Mouse (Mus musculus) neural tube, embryonic 13.5 days (tissue): Measurements from ENCODE around the gene Med31. TPM values are rescaled to one million over a fixed set of nuclear protein-coding genes. Genes with fewer than 3 reads are reported as not detected.
"Not testable (repeated sequence)": the region's sequence is repeated elsewhere in the genome, so short reads cannot be mapped to it uniquely, and the experiment has no call there.

ENCODE experiments used
- ATAC-seq: fragments of 200-750 bp; cut with Nextera tagmentation; 2 replicates; pipeline ENCODE4 v1.8.0; 2017; ENCODE audit warnings: low read depth, mild to moderate bottlenecking, moderate TSS enrichment, moderate library complexity
- H3K27ac ChIP-seq: fragments of 300-500 bp; sonication (generic); replicated peaks from 2 replicates; pipeline ENCODE4 v1.5.1; 2015; ENCODE audit warnings: moderate library complexity, mild to moderate bottlenecking, inconsistent platforms
- H3K27me3 ChIP-seq: fragments of 300-500 bp; sonication (generic); 2 replicates; pipeline ENCODE4 v1.6.1; 2015; ENCODE audit warnings: mild to moderate bottlenecking, inconsistent platforms
- H3K36me3 ChIP-seq: fragments of 300-500 bp; sonication (generic); 2 replicates; pipeline ENCODE4 v1.6.1; 2015; ENCODE audit warnings: mild to moderate bottlenecking, inconsistent platforms
- H3K4me1 ChIP-seq: fragments of 300-500 bp; sonication (generic); replicated peaks from 2 replicates; pipeline ENCODE4 v1.6.1; 2015; ENCODE audit warnings: inconsistent platforms
- H3K4me2 ChIP-seq: fragments of 300-500 bp; sonication (generic); 2 replicates; pipeline ENCODE4 v1.6.1; 2015; ENCODE audit warnings: inconsistent platforms, mild to moderate bottlenecking, moderate library complexity
- H3K4me3 ChIP-seq: fragments of 300-500 bp; sonication (generic); 2 replicates; pipeline ENCODE4 v1.5.1; 2015; ENCODE audit warnings: mild to moderate bottlenecking, inconsistent platforms
- H3K9ac ChIP-seq: fragments of 300-500 bp; sonication (generic); 2 replicates; pipeline ENCODE4 v1.6.1; 2015; ENCODE audit warnings: moderate library complexity, mild to moderate bottlenecking, inconsistent platforms
- H3K9me3 ChIP-seq: fragments of 300-500 bp; sonication (generic); 2 replicates; pipeline ENCODE4 v1.6.1; 2016; ENCODE audit warnings: inconsistent platforms
- WGBS: fragments of 180-500 bp; shearing (Covaris S2); methylation state at CpG from one replicate; pipeline ENCODE4 v1.1.7; 2015; 5-methylcytosine and 5-hydroxymethylcytosine counted together
- polyA plus RNA-seq: library from polyadenylated mRNA; unstranded; fragments of >200 nt; fragmentation: Nextera tagmentation; extraction: Ambion mirVana; gene quantifications from 2 replicates; pipeline ENCODE4 v1.2.1, GENCODE M21; 2015

Gene Med31
- polyA plus RNA-seq, 1 experiment from 2014 or later: 66.5 TPM

- H3K4me2 ChIP-seq: no peak overlapping the region
- H3K9ac ChIP-seq: no peak overlapping the region
- no peaks in the 10 kb centered on the region for H3K4me1 ChIP-seq
- H3K9me3 ChIP-seq: no peaks in the 10 kb centered on the region
- H3K36me3 ChIP-seq: peaks cover 66% of the 10 kb centered on the region
- H3K4me3 ChIP-seq: no peak overlapping the region
- no peak overlapping the region for H3K27ac ChIP-seq
- no peaks in the 10 kb centered on the region for H3K27me3 ChIP-seq
- ATAC-seq: no peak
- WGBS: 67% methylated on average over 1 of the region's 1 CpGs
Observed at GRCm38 (mm10) chr11:72190857-72191256, 24.5 kb downstream of the Med31 start.

GRCm38 (mm10) chr11:72184252-72184651 is 31.1 kb downstream of the Med31 start:
- H3K9ac ChIP-seq: no peak overlapping the region
- 88% methylated on average over 4 of the region's 4 CpGs for WGBS
- no peak overlapping the region for H3K4me3 ChIP-seq
- H3K4me2 ChIP-seq: no peak overlapping the region
- ATAC-seq: no peak
- H3K36me3 ChIP-seq: peaks cover 65% of the 10 kb centered on the region
- H3K27ac ChIP-seq: no peak overlapping the region
- no peaks in the 10 kb centered on the region for H3K9me3 ChIP-seq
- H3K27me3 ChIP-seq: no peaks in the 10 kb centered on the region
- H3K4me1 ChIP-seq: no peaks in the 10 kb centered on the region

- Histone ChIP-seq H3K36me3 (peaks cover 63% of the 10 kb centered on the region), H3K4me1 (peaks cover 11% of the 10 kb centered on the region)
- ATAC-seq: no peak
Observed at GRCm38 (mm10) chr11:72181136-72181535, 34.3 kb downstream of the Med31 start.

GRCm38 (mm10) chr11:72180556-72180955 is 34.8 kb downstream of the Med31 start:
- Histone ChIP-seq H3K27ac (no peak overlapping the region), H3K27me3 (no peaks in the 10 kb centered on the region), H3K4me1 (peaks cover 11% of the 10 kb centered on the region), H3K36me3 (peaks cover 64% of the 10 kb centered on the region), H3K4me3 (no peak overlapping the region), H3K9me3 (no peaks in the 10 kb centered on the region), H3K4me2 (no peak overlapping the region), H3K9ac (no peak overlapping the region)
- WGBS: 88% methylated on average over 5 of the region's 5 CpGs
- no peak for ATAC-seq

More at GRCm38 (mm10) chr11:72181136-72181535, 34.3 kb downstream of the Med31 start:
- Histone ChIP-seq H3K27ac (no peak overlapping the region), H3K4me2 (no peak overlapping the region), H3K9me3 (no peaks in the 10 kb centered on the region), H3K9ac (no peak overlapping the region), H3K4me3 (no peak overlapping the region), H3K27me3 (no peaks in the 10 kb centered on the region)
- WGBS: 81% methylated on average over 4 of the region's 4 CpGs

- 30% methylated on average over 3 of the region's 3 CpGs for WGBS
- H3K9me3 ChIP-seq: no peaks in the 10 kb centered on the region
- no peak overlapping the region for H3K4me2 ChIP-seq
- peaks cover 83% of the 10 kb centered on the region for H3K36me3 ChIP-seq
- no peak overlapping the region for H3K4me3 ChIP-seq
- no peak overlapping the region for H3K27ac ChIP-seq
- no peaks in the 10 kb centered on the region for H3K27me3 ChIP-seq
- H3K4me1 ChIP-seq: peaks cover 11% of the 10 kb centered on the region
- H3K9ac ChIP-seq: no peak overlapping the region
- no peak for ATAC-seq
Observed at GRCm38 (mm10) chr11:72176553-72176952, 38.8 kb downstream of the Med31 start.

- ATAC-seq: no peak
- Histone ChIP-seq H3K4me3 (no peak overlapping the region), H3K36me3 (peaks cover 77% of the 10 kb centered on the region), H3K4me2 (no peak overlapping the region), H3K9ac (no peak overlapping the region), H3K4me1 (peaks cover 11% of the 10 kb centered on the region), H3K27me3 (no peaks in the 10 kb centered on the region), H3K27ac (no peak overlapping the region), H3K9me3 (no peaks in the 10 kb centered on the region)
- 59% methylated on average over 5 of the region's 5 CpGs for WGBS
Observed at GRCm38 (mm10) chr11:72175966-72176365, 39.4 kb downstream of the Med31 start.

GRCm38 (mm10) chr11:72174721-72175120 is 40.7 kb downstream of the Med31 start:
- H3K36me3 ChIP-seq: peaks cover 77% of the 10 kb centered on the region
- 94% methylated on average over 6 of the region's 6 CpGs for WGBS

GRCm38 (mm10) chr11:72173506-72173905 is 41.9 kb downstream of the Med31 start:
- peaks cover 82% of the 10 kb centered on the region for H3K36me3 ChIP-seq
- no peak overlapping the region for H3K9ac ChIP-seq
- no peaks in the 10 kb centered on the region for H3K27me3 ChIP-seq
- peaks cover 11% of the 10 kb centered on the region for H3K4me1 ChIP-seq
- no peak overlapping the region for H3K27ac ChIP-seq
- no peaks in the 10 kb centered on the region for H3K9me3 ChIP-seq
- 87% methylated on average over 5 of the region's 5 CpGs for WGBS
- no peak overlapping the region for H3K4me2 ChIP-seq
- H3K4me3 ChIP-seq: no peak overlapping the region
- ATAC-seq: no peak

More at GRCm38 (mm10) chr11:72174721-72175120, 40.7 kb downstream of the Med31 start:
- Histone ChIP-seq H3K27me3 (no peaks in the 10 kb centered on the region), H3K4me2 (no peak overlapping the region), H3K9ac (no peak overlapping the region), H3K4me3 (no peak overlapping the region), H3K9me3 (no peaks in the 10 kb centered on the region), H3K27ac (no peak overlapping the region), H3K4me1 (peaks cover 11% of the 10 kb centered on the region)
- no peak for ATAC-seq

- H3K4me2 ChIP-seq, H3K27me3 ChIP-seq, H3K27ac ChIP-seq, ATAC-seq, H3K4me1 ChIP-seq, H3K4me3 ChIP-seq, H3K9ac ChIP-seq, H3K9me3 ChIP-seq: not testable (repeated sequence)
- H3K36me3 ChIP-seq: peaks cover 83% of the 10 kb centered on the region
- WGBS: 37% methylated on average over 4 of the region's 4 CpGs
Observed at GRCm38 (mm10) chr11:72171906-72172305, 43.5 kb downstream of the Med31 start.

GRCm38 (mm10) chr11:72169871-72170270 is 45.5 kb downstream of the Med31 start:
- H3K4me3 ChIP-seq: no peak overlapping the region
- no peak overlapping the region for H3K9ac ChIP-seq
- no peaks in the 10 kb centered on the region for H3K27me3 ChIP-seq
- no peak for ATAC-seq
- no peak overlapping the region for H3K27ac ChIP-seq
- H3K36me3 ChIP-seq: peaks cover 85% of the 10 kb centered on the region
- no peaks in the 10 kb centered on the region for H3K4me1 ChIP-seq
- H3K4me2 ChIP-seq: no peak overlapping the region
- no peaks in the 10 kb centered on the region for H3K9me3 ChIP-seq
- WGBS: 92% methylated on average over 4 of the region's 4 CpGs

- 90% methylated on average over 2 of the region's 2 CpGs for WGBS
- H3K4me1 ChIP-seq: no peaks in the 10 kb centered on the region
- H3K27me3 ChIP-seq: no peaks in the 10 kb centered on the region
- no peak overlapping the region for H3K4me2 ChIP-seq
- peaks cover 85% of the 10 kb centered on the region for H3K36me3 ChIP-seq
- no peak overlapping the region for H3K9ac ChIP-seq
- no peak overlapping the region for H3K27ac ChIP-seq
- H3K4me3 ChIP-seq: no peak overlapping the region
- H3K9me3 ChIP-seq: no peaks in the 10 kb centered on the region
- ATAC-seq: no peak
Observed at GRCm38 (mm10) chr11:72163198-72163597, 52.2 kb downstream of the Med31 start.
